Mouse (Mus musculus) lung, postnatal 0 days (tissue): ENCODE results near the gene Xpot. TPM values are rescaled to one million over a fixed set of nuclear protein-coding genes. Genes with fewer than 3 reads are reported as not detected.
A peak's percentile ranks its signal among the peaks of the same experiment; 100 is the strongest.

ENCODE experiments used
- ATAC-seq: fragments of 200-750 bp; cut with Nextera tagmentation; 2 replicates; pipeline ENCODE4 v1.8.0; 2017; ENCODE audit warnings: moderate library complexity
- DNase-seq: peaks from one replicate; pipeline ENCODE4 v3.0.0-alpha.2; 2016; ENCODE audit warnings: low spot score
- H3K27ac ChIP-seq: fragments of 300-500 bp; sonication (generic); 2 replicates; pipeline ENCODE4 v1.5.1; 2014; ENCODE audit warnings: antibody characterized with exemption, mild to moderate bottlenecking, low read length, mixed read lengths
- H3K27me3 ChIP-seq: fragments of 300-500 bp; sonication (generic); replicated peaks from 2 replicates; pipeline ENCODE4 v1.6.1; 2014; ENCODE audit warnings: low read length, mixed read lengths; ENCODE audit not compliant: insufficient read depth
- H3K36me3 ChIP-seq: fragments of 300-500 bp; sonication (generic); 2 replicates; pipeline ENCODE4 v1.6.1; 2014; ENCODE audit warnings: low read length, mixed read lengths; ENCODE audit not compliant: insufficient read depth
- H3K4me1 ChIP-seq: fragments of 300-500 bp; sonication (generic); 2 replicates; pipeline ENCODE4 v1.6.1; 2014; ENCODE audit warnings: antibody characterized with exemption, low read depth, low read length, mixed read lengths; ENCODE audit not compliant: insufficient read depth
- H3K4me2 ChIP-seq: fragments of 300-500 bp; sonication (generic); replicated peaks from 2 replicates; pipeline ENCODE4 v1.6.1; 2014; ENCODE audit warnings: low read depth, mild to moderate bottlenecking, low read length, moderate library complexity, mixed read lengths
- H3K4me3 ChIP-seq: fragments of 300-500 bp; sonication (generic); 2 replicates; pipeline ENCODE4 v1.5.1; 2014; ENCODE audit warnings: low read depth, low read length
- H3K9ac ChIP-seq: fragments of 300-500 bp; sonication (generic); replicated peaks from 2 replicates; pipeline ENCODE4 v1.6.1; 2014; ENCODE audit warnings: low read depth, mild to moderate bottlenecking
- H3K9me3 ChIP-seq: fragments of 300-500 bp; sonication (generic); 2 replicates; pipeline ENCODE4 v1.6.1; 2016; ENCODE audit warnings: low read length, mixed read lengths
- CTCF ChIP-seq: IDR thresholded peaks from 2 replicates; pipeline ENCODE4 v1.5.1; 2016; ENCODE audit warnings: antibody characterized with exemption, mild to moderate bottlenecking
- EP300 ChIP-seq: IDR thresholded peaks from 2 replicates; pipeline ENCODE4 v1.6.1; 2016; ENCODE audit warnings: antibody characterized with exemption, mild to moderate bottlenecking, control low read depth
- WGBS: fragments of 180-500 bp; shearing (Covaris S2); extraction: QIAGEN DNeasy Blood & Tissue Kit; methylation state at CpG from one replicate; pipeline ENCODE4 v1.1.7; 2014; 5-methylcytosine and 5-hydroxymethylcytosine counted together
- polyA plus RNA-seq: library from polyadenylated mRNA; unstranded; fragments of >200 nt; fragmentation: Nextera tagmentation; extraction: Ambion mirVana; gene quantifications from 2 replicates; pipeline ENCODE4 v1.2.1, GENCODE M21; 2015

Gene Xpot
- polyA plus RNA-seq, 1 experiment from 2014 or later, result 19.9 TPM

DNA sequence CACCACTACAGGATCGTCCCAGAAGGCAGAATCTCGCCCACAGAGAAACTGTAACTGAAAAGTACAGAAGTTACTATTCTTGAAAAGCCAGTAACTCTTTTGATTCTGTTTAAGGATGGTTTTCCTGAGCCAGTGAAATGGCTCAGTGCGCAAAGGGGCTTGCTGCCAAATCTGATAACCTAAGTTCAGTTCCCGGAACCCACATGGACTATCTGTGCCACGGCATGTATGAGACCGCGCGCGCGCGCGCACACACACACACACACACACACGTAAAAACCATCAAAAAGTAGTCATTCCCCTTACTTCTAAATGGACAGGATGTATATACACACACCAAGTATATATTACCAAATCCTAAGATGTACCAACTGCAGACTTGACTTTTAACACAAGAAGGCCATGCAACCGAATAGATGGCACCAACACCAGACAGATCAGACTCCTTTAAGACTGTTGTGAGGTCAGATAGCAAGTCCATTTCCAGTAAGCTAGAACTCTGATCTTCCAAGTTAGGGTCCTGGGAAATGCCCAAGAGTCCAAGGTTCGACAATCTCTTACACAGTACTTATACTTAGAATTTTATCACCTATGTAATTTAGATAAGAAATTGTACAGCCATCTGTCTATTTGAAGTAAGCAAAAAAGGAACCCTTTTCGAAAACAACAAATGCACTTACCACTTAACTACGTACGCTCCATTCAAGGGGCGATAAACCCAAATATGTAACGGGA lies 40.9 kb downstream of the Xpot start:
- H3K4me2 ChIP-seq, result peak overlapping the region; percentile 74
- H3K9ac ChIP-seq, result peak overlapping the region; percentile 83; the same call in 1 of the 2 replicates
- no peak for DNase-seq
- no peaks in the 10 kb centered on the region for H3K27me3 ChIP-seq
- no peak for ATAC-seq
- no peaks in the 10 kb centered on the region for H3K4me1 ChIP-seq
- TF ChIP-seq CTCF, result no peak
- no peak for TF ChIP-seq EP300
- H3K9me3 ChIP-seq, result no peaks in the 10 kb centered on the region
- WGBS, result 73% methylated on average over 20 of the region's 20 CpGs
- peak overlapping the region; percentile 92 for H3K4me3 ChIP-seq
- H3K36me3 ChIP-seq, result peaks cover 19% of the 10 kb centered on the region; the same call in 1 of the 2 replicates
- H3K27ac ChIP-seq, result no peak overlapping the region

DNA sequence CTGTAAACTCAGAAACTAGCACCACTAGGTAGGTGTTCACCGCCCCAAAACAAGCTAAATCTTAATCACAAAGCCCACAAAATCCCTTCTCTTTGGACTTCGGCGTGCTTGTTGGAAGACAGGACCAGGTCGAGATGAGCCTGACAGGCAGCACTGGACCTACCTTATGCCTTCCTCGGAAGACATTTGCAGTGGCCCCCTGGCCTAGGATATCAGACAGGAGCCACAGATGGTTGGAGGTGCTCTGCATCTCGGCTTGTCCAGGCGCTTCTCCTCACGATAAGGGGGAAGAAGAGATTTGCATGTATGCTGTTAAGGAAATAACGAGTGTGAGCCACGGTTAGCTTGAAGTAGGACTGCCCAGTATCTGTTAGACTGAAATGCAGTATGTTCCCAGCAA lies 42.1 kb downstream of the Xpot start:
- Histone ChIP-seq H3K9ac (no peak overlapping the region), H3K27me3 (no peaks in the 10 kb centered on the region), H3K4me3 (no peak overlapping the region), H3K27ac (no peak overlapping the region), H3K9me3 (no peaks in the 10 kb centered on the region), H3K36me3 (peaks cover 15% of the 10 kb centered on the region; the same call in 1 of the 2 replicates), H3K4me2 (no peak overlapping the region), H3K4me1 (no peaks in the 10 kb centered on the region)
- no peak for TF ChIP-seq EP300
- TF ChIP-seq CTCF, result no peak
- WGBS, result 95% methylated on average over 10 of the region's 10 CpGs
- DNase-seq, result no peak
- no peak for ATAC-seq

DNA sequence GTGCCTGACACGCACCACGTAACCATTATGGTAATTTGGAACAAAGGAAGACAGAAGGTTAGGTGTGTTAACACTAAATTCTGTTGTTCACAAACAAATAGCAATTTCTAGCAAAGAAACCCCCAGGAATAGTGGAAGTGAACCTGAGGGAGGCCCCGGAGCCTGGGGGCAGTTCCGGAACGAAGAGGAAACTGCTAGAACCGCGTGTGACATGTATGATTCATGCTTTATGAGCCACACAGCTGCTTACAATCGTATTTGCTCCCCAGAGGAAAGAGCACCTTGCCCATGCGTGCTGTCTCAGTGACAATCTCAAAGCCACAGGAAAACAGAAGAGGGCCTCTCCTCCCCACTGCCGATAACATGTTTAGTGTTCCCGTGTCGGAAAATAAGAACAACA lies 43.1 kb downstream of the Xpot start:
- no peak overlapping the region for H3K4me2 ChIP-seq
- no peak for DNase-seq
- H3K4me3 ChIP-seq, result no peak overlapping the region
- H3K27me3 ChIP-seq, result no peaks in the 10 kb centered on the region
- no peaks in the 10 kb centered on the region for H3K4me1 ChIP-seq
- ATAC-seq, result no peak
- H3K9ac ChIP-seq, result no peak overlapping the region
- no peaks in the 10 kb centered on the region for H3K9me3 ChIP-seq
- H3K36me3 ChIP-seq, result peaks cover 20% of the 10 kb centered on the region
- H3K27ac ChIP-seq, result no peak overlapping the region
- TF ChIP-seq CTCF (no peak), EP300 (no peak)
- 77% methylated on average over 12 of the region's 12 CpGs for WGBS

DNA sequence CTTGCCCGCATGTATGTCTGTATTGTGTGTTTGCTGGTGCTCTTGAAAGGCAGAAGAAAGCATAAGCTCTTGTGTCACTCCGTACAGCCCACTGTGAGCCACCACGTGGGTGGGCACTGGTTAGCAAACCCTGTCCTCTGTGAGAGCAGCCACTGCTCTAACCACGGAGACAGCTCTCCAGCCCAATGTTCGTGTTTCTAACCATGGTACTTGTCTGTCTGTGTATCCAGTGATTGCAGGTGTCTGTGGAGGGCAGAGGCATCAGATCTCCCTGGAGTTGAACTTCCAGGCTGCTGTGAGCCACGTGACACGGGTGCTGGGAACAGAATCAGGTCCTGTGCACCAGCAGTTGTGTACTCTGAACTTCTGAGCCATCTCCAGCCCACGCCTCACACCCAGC lies 43.8 kb downstream of the Xpot start:
- Histone ChIP-seq H3K36me3 (peaks cover 20% of the 10 kb centered on the region), H3K4me1 (no peaks in the 10 kb centered on the region), H3K4me3 (no peak overlapping the region), H3K27me3 (no peaks in the 10 kb centered on the region), H3K4me2 (no peak overlapping the region), H3K9me3 (no peaks in the 10 kb centered on the region), H3K27ac (no peak overlapping the region), H3K9ac (no peak overlapping the region)
- 93% methylated on average over 8 of the region's 8 CpGs for WGBS
- no peak for ATAC-seq
- TF ChIP-seq EP300 (no peak), CTCF (no peak)
- no peak for DNase-seq

DNA sequence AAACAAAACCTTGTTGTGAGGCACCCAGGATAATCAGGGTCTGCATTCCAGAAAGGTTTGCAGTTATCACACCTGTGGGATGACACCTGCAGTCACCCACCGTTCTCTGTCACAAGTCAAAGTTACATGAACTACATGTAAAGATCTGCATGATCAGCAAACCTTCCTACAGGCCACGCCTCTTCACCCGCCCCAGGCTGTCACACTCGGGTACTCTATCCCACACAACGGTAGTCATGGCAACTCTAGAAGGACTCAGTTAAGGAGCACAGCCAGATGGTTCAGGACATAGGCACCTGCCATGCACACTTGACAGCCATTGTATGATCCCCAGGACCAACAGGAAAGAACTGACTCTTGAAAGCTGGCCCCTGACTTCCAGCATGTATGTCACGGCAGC lies 44.7 kb downstream of the Xpot start:
- 66% methylated on average over 6 of the region's 6 CpGs for WGBS
- Histone ChIP-seq H3K27me3 (no peaks in the 10 kb centered on the region), H3K4me1 (no peaks in the 10 kb centered on the region), H3K36me3 (peaks cover 20% of the 10 kb centered on the region), H3K4me2 (no peak overlapping the region), H3K27ac (no peak overlapping the region), H3K9me3 (no peaks in the 10 kb centered on the region), H3K4me3 (no peak overlapping the region), H3K9ac (no peak overlapping the region)
- DNase-seq (peak; percentile 22), ATAC-seq (no peak)
- TF ChIP-seq CTCF (no peak), EP300 (no peak)

DNA sequence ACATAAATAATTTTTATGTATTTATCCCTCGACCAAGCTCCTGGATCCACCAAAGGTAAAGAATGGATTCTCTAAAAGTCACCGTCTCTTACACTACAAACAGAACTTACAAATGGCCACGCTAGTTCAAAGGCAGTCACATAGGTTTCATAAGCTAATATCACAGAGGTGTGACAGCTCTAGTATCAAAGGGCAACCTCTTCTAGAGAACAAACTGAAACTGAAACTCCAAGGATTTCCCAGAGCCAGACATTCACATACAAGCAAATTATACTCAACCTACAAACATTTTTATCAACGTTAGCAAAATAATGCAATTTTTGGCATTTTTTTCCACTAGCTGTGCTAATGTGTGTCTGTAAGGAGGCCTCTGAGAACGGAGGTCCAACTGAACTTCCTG lies 45.8 kb downstream of the Xpot start:
- no peaks in the 10 kb centered on the region for H3K9me3 ChIP-seq
- no peaks in the 10 kb centered on the region for H3K4me1 ChIP-seq
- no peak overlapping the region for H3K9ac ChIP-seq
- H3K27ac ChIP-seq, result no peak overlapping the region
- no peak for TF ChIP-seq EP300
- TF ChIP-seq CTCF, result no peak
- 96% methylated on average over 5 of the region's 5 CpGs for WGBS
- ATAC-seq, result no peak
- H3K36me3 ChIP-seq, result peaks cover 20% of the 10 kb centered on the region
- no peaks in the 10 kb centered on the region for H3K27me3 ChIP-seq
- H3K4me2 ChIP-seq, result no peak overlapping the region
- DNase-seq, result no peak
- no peak overlapping the region for H3K4me3 ChIP-seq
